Comparison of ENCODE assay signal across 11 mouse cellular contexts in genomic region chr12:73025490-73025889, GRCm38 (mm10). TPM values are rescaled to one million over a fixed set of nuclear protein-coding genes. Genes with fewer than 3 reads are reported as not detected.
DNase-seq lines count a peak whose midpoint lies in the region; ATAC-seq and TF ChIP-seq lines count a peak whose summit lies in the region.
"Had no signal": no experiment of that assay in that cellular context is flagged by ENCODE, and none has a peak within 500 bp of the region (broad histone marks: within the 10 kb centered on the region; RNA-seq: fewer than 3 reads in every experiment).

No protein-coding gene starts in this region.

- no peak overlapping the region for H3K27ac ChIP-seq in kidney, postnatal 0 days
- H3K27ac ChIP-seq in kidney, embryonic 14.5 days (ENCODE audit: low read depth, low read length): no peak overlapping the region
- no peak overlapping the region for H3K27ac ChIP-seq in neural tube, embryonic 15.5 days (replicated peaks)
- H3K27ac ChIP-seq: hindbrain, embryonic 15.5 days; neural tube, embryonic 13.5 days had no signal

- H3K4me1 ChIP-seq in kidney, postnatal 0 days (replicated peaks; ENCODE audit: insufficient read depth, low read length): no peaks in the 10 kb centered on the region
- H3K4me1 ChIP-seq in kidney, embryonic 14.5 days (ENCODE audit: control insufficient read depth, insufficient read depth, low read length): no peaks in the 10 kb centered on the region
- H3K4me1 ChIP-seq in neural tube, embryonic 15.5 days: no peaks in the 10 kb centered on the region
- H3K4me1 ChIP-seq: hindbrain, embryonic 15.5 days; neural tube, embryonic 13.5 days had no signal

- no peak overlapping the region for H3K9ac ChIP-seq in kidney, postnatal 0 days (ENCODE audit: low read depth, low read length)
- no peak overlapping the region for H3K9ac ChIP-seq in kidney, embryonic 14.5 days (ENCODE audit: low read depth, low read length)
- no peak overlapping the region for H3K9ac ChIP-seq in neural tube, embryonic 15.5 days (replicated peaks)
- H3K9ac ChIP-seq: hindbrain, embryonic 15.5 days; liver, postnatal 0 days; neural tube, embryonic 13.5 days had no signal

- no peak for ATAC-seq in kidney, postnatal 0 days (replicated peaks; ENCODE audit: low FRiP score, low read depth)
- no peak; the same call in 1 of the 2 replicates for ATAC-seq in kidney, embryonic 14.5 days (ENCODE audit: low FRiP score, low TSS enrichment)
- ATAC-seq in neural tube, embryonic 15.5 days (ENCODE audit: low FRiP score): no peak
- ATAC-seq: liver, postnatal 0 days had no signal

- H3K9me3 ChIP-seq in kidney, postnatal 0 days (replicated peaks; ENCODE audit: low read length): no peaks in the 10 kb centered on the region
- no peaks in the 10 kb centered on the region for H3K9me3 ChIP-seq in kidney, embryonic 14.5 days (ENCODE audit: control insufficient read depth, low read length)
- H3K9me3 ChIP-seq in neural tube, embryonic 15.5 days (replicated peaks): no peaks in the 10 kb centered on the region
- H3K9me3 ChIP-seq: hindbrain, embryonic 15.5 days; neural tube, embryonic 13.5 days had no signal

- H3K4me2 ChIP-seq in kidney, postnatal 0 days (ENCODE audit: low read length): no peak overlapping the region
- H3K4me2 ChIP-seq in kidney, embryonic 14.5 days (replicated peaks; ENCODE audit: low read depth, low read length): no peak overlapping the region
- no peak overlapping the region for H3K4me2 ChIP-seq in neural tube, embryonic 15.5 days
- H3K4me2 ChIP-seq: hindbrain, embryonic 15.5 days; neural tube, embryonic 13.5 days had no signal

- WGBS in kidney, postnatal 0 days: 42% methylated on average over 8 of the region's 8 CpGs
- 47% methylated on average over 8 of the region's 8 CpGs for WGBS in kidney, embryonic 14.5 days
- 78% methylated on average over 8 of the region's 8 CpGs for WGBS in neural tube, embryonic 15.5 days

- DNase-seq in kidney, postnatal 0 days (ENCODE audit: low spot score): peak; percentile 34
- DNase-seq in adipocyte (ENCODE audit: low spot score): peak; percentile 94
- peak; percentile 94 to 98 for DNase-seq in gastrocnemius, postnatal 36 days
- DNase-seq in lung, postnatal 36 days: peak; percentile 51
- DNase-seq in retina, embryonic 14.5 days (ENCODE audit: low spot score): no peak
- DNase-seq in cerebellum, adult 8-10 months: no peak
- DNase-seq: liver, postnatal 0 days had no signal

- no peaks in the 10 kb centered on the region for H3K36me3 ChIP-seq in kidney, postnatal 0 days (ENCODE audit: insufficient read depth, low read length)
- no peaks in the 10 kb centered on the region for H3K36me3 ChIP-seq in kidney, embryonic 14.5 days (ENCODE audit: control insufficient read depth, insufficient read depth, low read length)
- H3K36me3 ChIP-seq in neural tube, embryonic 15.5 days: no peaks in the 10 kb centered on the region
- H3K36me3 ChIP-seq: hindbrain, embryonic 15.5 days; neural tube, embryonic 13.5 days had no signal

- no peak overlapping the region for H3K4me3 ChIP-seq in kidney, postnatal 0 days (replicated peaks; ENCODE audit: low read depth, low read length)
- no peak overlapping the region for H3K4me3 ChIP-seq in kidney, embryonic 14.5 days (ENCODE audit: low read length)
- H3K4me3 ChIP-seq in neural tube, embryonic 15.5 days (replicated peaks): no peak overlapping the region
- H3K4me3 ChIP-seq: hindbrain, embryonic 15.5 days; neural tube, embryonic 13.5 days had no signal

- intact Hi-C loops in gastrocnemius, postnatal 36 days (cut with DNase I): no loop called here

- no peak for TF ChIP-seq CTCF in kidney, postnatal 0 days (IDR thresholded peaks at IDR 0.05; ENCODE audit: low read depth)

- no peaks in the 10 kb centered on the region; the same call in 1 of the 2 replicates for H3K27me3 ChIP-seq in kidney, postnatal 0 days (ENCODE audit: insufficient read depth, low read length)
- H3K27me3 ChIP-seq in kidney, embryonic 14.5 days (ENCODE audit: control insufficient read depth, insufficient read depth, low read length): no peaks in the 10 kb centered on the region; the same call in 1 of the 2 replicates
- peaks cover 3% of the 10 kb centered on the region for H3K27me3 ChIP-seq in neural tube, embryonic 15.5 days (replicated peaks)

RNA-seq across cellular contexts. Expression of gene Six1, which starts 28.2 kb away (rescaled TPM):
- polyA plus RNA-seq in kidney, postnatal 0 days (2015; fragmentation: Nextera tagmentation; extraction: Ambion mirVana): 0.26 and 0.46 TPM in 2 replicates
- 0.12 and 0.16 TPM in 2 replicates for polyA plus RNA-seq in kidney, embryonic 14.5 days (2014; fragmentation: Nextera tagmentation; extraction: Ambion mirVana)
- total RNA-seq in gastrocnemius, postnatal 36 days (2021): 10 to 100 TPM; 52.0 to 59.0 TPM
- 2.8 and 6.8 TPM in 2 replicates for polyA plus RNA-seq in neural tube, embryonic 15.5 days (2015; fragmentation: Nextera tagmentation; extraction: Ambion mirVana)

Comparison
In these comparisons a context has a peak if more than half of its experiments do, and no peak if none do; other contexts are left out.
1. DNase-seq: peak in kidney, postnatal 0 days (single experiment), adipocyte (single experiment), gastrocnemius, postnatal 36 days (2 of 2) and lung, postnatal 36 days (single experiment); none in retina, embryonic 14.5 days (single experiment) and cerebellum, adult 8-10 months (single experiment).